Mouse (Mus musculus): ENCODE data around the gene Comt. TPM values are rescaled to one million over a fixed set of nuclear protein-coding genes. Genes with fewer than 3 reads are reported as not detected.

Gene Comt
- polyA plus RNA-seq, 1 experiment from 2014 or later = 112 TPM

Small RNA genes within 50 kb of the gene (microRNA-seq; reads per million reads assigned to microRNA genes)
- not detected for gene Gm26219

Other genes with a start within 250 kb of the Comt start
- gene Ccdc188, start 209.0 kb downstream of the Comt start, polyA plus RNA-seq (2015; fragmentation: Nextera tagmentation; extraction: Ambion mirVana) = 0.14 TPM in 1 of 2 replicates, not detected in the other
- gene Zdhhc8, start 191.7 kb downstream of the Comt start, polyA plus RNA-seq (2015; fragmentation: Nextera tagmentation; extraction: Ambion mirVana) = 13.8 and 17.9 TPM in 2 replicates
- 105 and 106 TPM in 2 replicates for gene Trmt2a, start 178.2 kb downstream of the Comt start, polyA plus RNA-seq (2015; fragmentation: Nextera tagmentation; extraction: Ambion mirVana)
- 359 and 384 TPM in 2 replicates for gene Ranbp1, start 178.1 kb downstream of the Comt start, polyA plus RNA-seq (2015; fragmentation: Nextera tagmentation; extraction: Ambion mirVana)
- not detected in 2 replicates for gene Gm49776, start 168.5 kb downstream of the Comt start, polyA plus RNA-seq (2015; fragmentation: Nextera tagmentation; extraction: Ambion mirVana)
- 31.1 and 32.7 TPM in 2 replicates for gene Dgcr8, start 137.6 kb downstream of the Comt start, polyA plus RNA-seq (2015; fragmentation: Nextera tagmentation; extraction: Ambion mirVana)
- 78.7 and 82.5 TPM in 2 replicates for gene Tango2, start 78.7 kb downstream of the Comt start, polyA plus RNA-seq (2015; fragmentation: Nextera tagmentation; extraction: Ambion mirVana)
- 77.1 and 80.2 TPM in 2 replicates for gene Arvcf, start 78.7 kb downstream of the Comt start, polyA plus RNA-seq (2015; fragmentation: Nextera tagmentation; extraction: Ambion mirVana)
- gene Txnrd2, start 468 bp downstream of the Comt start, polyA plus RNA-seq (2015; fragmentation: Nextera tagmentation; extraction: Ambion mirVana) = 36.6 and 37.0 TPM in 2 replicates
- 16.5 and 17.6 TPM in 2 replicates for gene Gnb1l, start 71.9 kb upstream of the Comt start, polyA plus RNA-seq (2015; fragmentation: Nextera tagmentation; extraction: Ambion mirVana)
- gene Rtl10, start 72.0 kb upstream of the Comt start, polyA plus RNA-seq (2015; fragmentation: Nextera tagmentation; extraction: Ambion mirVana) = 3.3 and 3.5 TPM in 2 replicates
- gene Tbx1, start 163.8 kb upstream of the Comt start, polyA plus RNA-seq (2015; fragmentation: Nextera tagmentation; extraction: Ambion mirVana) = 0.33 and 0.66 TPM in 2 replicates
- 9.4 and 9.8 TPM in 2 replicates for gene Gp1bb, start 195.6 kb upstream of the Comt start, polyA plus RNA-seq (2015; fragmentation: Nextera tagmentation; extraction: Ambion mirVana)
- gene Gm49601, start 199.6 kb upstream of the Comt start, polyA plus RNA-seq (2015; fragmentation: Nextera tagmentation; extraction: Ambion mirVana) = 23.3 and 24.6 TPM in 2 replicates
- gene Sept5, start 203.1 kb upstream of the Comt start, polyA plus RNA-seq (2015; fragmentation: Nextera tagmentation; extraction: Ambion mirVana) = 240 and 262 TPM in 2 replicates